Mouse (Mus musculus) limb, embryonic 11.5 days (tissue): ENCODE results near the gene Cntn1. TPM values are rescaled to one million over a fixed set of nuclear protein-coding genes. Genes with fewer than 3 reads are reported as not detected.

Experiments used
- ATAC-seq: fragments of 200-750 bp; cut with Nextera tagmentation; 2 replicates; pipeline ENCODE4 v1.8.0; 2017; ENCODE audit warnings: low read depth; ENCODE audit not compliant: insufficient number of reproducible peaks, low FRiP score, low TSS enrichment
- DNase-seq: peaks from one replicate; pipeline ENCODE4 v3.0.0-alpha.2; 2015; ENCODE audit warnings: low spot score
- H3K27ac ChIP-seq: fragments of 300-500 bp; sonication (generic); replicated peaks from 2 replicates; pipeline ENCODE4 v1.5.1; 2014; ENCODE audit warnings: low read depth, mild to moderate bottlenecking, low read length
- H3K27me3 ChIP-seq: fragments of 300-500 bp; sonication (generic); 2 replicates; pipeline ENCODE4 v1.6.1; 2014; ENCODE audit warnings: mild to moderate bottlenecking, low read length, mixed read lengths; ENCODE audit not compliant: control insufficient read depth, insufficient read depth
- H3K36me3 ChIP-seq: fragments of 300-500 bp; sonication (generic); 2 replicates; pipeline ENCODE4 v1.6.1; 2014; ENCODE audit warnings: mild to moderate bottlenecking, low read length, moderate library complexity, mixed read lengths; ENCODE audit not compliant: control insufficient read depth, insufficient read depth
- H3K4me1 ChIP-seq: fragments of 300-500 bp; sonication (generic); 2 replicates; pipeline ENCODE4 v1.6.1; 2014; ENCODE audit warnings: low read length, mixed read lengths; ENCODE audit not compliant: control insufficient read depth, insufficient read depth
- H3K4me2 ChIP-seq: fragments of 300-500 bp; sonication (generic); 2 replicates; pipeline ENCODE4 v1.6.1; 2014; ENCODE audit warnings: low read depth, mild to moderate bottlenecking, moderate library complexity; ENCODE audit not compliant: severe bottlenecking
- H3K4me3 ChIP-seq: fragments of 300-500 bp; sonication (generic); 2 replicates; pipeline ENCODE4 v1.5.1; 2014; ENCODE audit warnings: low read depth, low read length
- H3K9ac ChIP-seq: fragments of 300-500 bp; sonication (generic); 2 replicates; pipeline ENCODE4 v1.6.1; 2014; ENCODE audit warnings: mild to moderate bottlenecking, low read length
- H3K9me3 ChIP-seq: fragments of 300-500 bp; sonication (generic); 2 replicates; pipeline ENCODE4 v1.6.1; 2016; ENCODE audit warnings: low read length; ENCODE audit not compliant: control insufficient read depth
- WGBS: fragments of 180-500 bp; shearing (Covaris S2); extraction: QIAGEN DNeasy Blood & Tissue Kit; methylation state at CpG from one replicate; pipeline ENCODE4 v1.1.7; 2014; 5-methylcytosine and 5-hydroxymethylcytosine counted together
- polyA plus RNA-seq: library from polyadenylated mRNA; unstranded; fragments of >200 nt; fragmentation: Nextera tagmentation; extraction: Ambion mirVana; gene quantifications from 2 replicates; pipeline ENCODE4 v1.2.1, GENCODE M21; 2014

Cntn1 gene
- polyA plus RNA-seq, 1 experiment from 2014 or later: 0.64 TPM

DNA sequence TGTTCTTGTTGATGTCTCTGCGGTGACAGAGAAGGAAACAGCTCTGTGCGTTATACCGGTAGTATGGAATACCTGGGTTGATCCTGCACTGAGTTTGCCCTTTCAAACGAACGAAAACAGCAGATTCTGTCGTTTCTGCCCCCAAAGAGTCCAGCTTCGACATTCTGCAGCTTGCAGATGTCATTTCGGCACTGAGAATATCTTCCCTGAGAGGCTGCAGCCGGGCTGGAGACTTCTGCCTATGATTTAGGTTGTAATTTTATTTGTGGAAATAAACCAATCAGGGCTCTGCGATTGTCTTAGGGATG, 109.8 kb downstream of the Cntn1 start:
- H3K4me2 ChIP-seq: no peak overlapping the region
- no peak overlapping the region for H3K27ac ChIP-seq
- H3K4me1 ChIP-seq: no peaks in the 10 kb centered on the region
- H3K27me3 ChIP-seq: no peaks in the 10 kb centered on the region
- H3K4me3 ChIP-seq: no peak overlapping the region
- no peak overlapping the region for H3K9ac ChIP-seq
- no peaks in the 10 kb centered on the region for H3K9me3 ChIP-seq
- ATAC-seq (no peak), DNase-seq (no peak)
- H3K36me3 ChIP-seq: no peaks in the 10 kb centered on the region
- 71% methylated on average over 10 of the region's 10 CpGs for WGBS

DNA sequence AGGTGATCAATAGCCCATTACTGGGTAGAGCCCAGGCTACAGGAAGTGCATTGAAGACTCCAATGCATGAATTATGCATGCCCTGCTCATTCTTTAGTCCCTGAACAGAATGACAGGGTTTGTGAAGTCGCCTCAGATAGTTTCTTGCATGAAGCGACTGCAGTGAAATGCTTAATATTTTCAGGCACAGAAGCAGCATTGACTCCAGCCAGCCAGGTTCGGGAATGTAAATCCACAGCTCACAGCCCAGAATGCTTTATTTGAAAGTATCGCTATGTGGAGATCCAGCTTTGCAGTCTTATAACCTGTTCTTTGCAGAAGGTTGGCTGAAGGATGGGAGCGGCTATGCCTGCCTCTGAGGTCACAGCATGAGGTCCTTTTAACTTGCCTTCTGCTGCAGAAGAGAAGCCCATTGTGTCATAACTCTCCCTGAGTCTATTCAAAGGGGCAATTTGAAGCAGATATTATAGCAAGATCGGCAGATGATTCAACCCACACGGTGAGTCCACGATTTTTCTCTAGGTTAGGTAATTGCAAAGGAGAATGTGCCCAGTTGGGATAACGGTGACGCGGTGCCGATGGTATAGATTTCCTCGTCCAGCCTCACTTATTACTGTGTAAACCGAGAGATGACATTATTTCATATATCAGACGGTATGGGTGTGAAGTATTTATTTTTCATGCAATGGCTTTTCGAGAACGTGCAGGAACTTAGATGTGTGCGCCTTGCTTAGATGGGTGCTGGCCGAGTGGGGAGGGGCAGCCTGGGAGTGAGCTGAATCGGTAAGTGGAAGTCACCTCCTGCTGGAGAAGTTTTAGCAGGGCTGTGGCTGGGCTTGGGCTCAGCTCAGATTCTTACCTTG, 110.4 kb downstream of the Cntn1 start:
- H3K27me3 ChIP-seq: no peaks in the 10 kb centered on the region
- H3K4me2 ChIP-seq: 0 out of 2 replicates have a peak overlapping the region, but pooled peaks have one; percentile 4
- no peak overlapping the region for H3K4me3 ChIP-seq
- no peak overlapping the region for H3K27ac ChIP-seq
- H3K9ac ChIP-seq: no peak overlapping the region
- H3K4me1 ChIP-seq: no peaks in the 10 kb centered on the region
- ATAC-seq: 0 out of 2 replicates have a peak, but pooled peaks have one; percentile 31
- no peak for DNase-seq
- 49% methylated on average over 20 of the region's 20 CpGs for WGBS
- H3K36me3 ChIP-seq: no peaks in the 10 kb centered on the region
- no peaks in the 10 kb centered on the region for H3K9me3 ChIP-seq

DNA sequence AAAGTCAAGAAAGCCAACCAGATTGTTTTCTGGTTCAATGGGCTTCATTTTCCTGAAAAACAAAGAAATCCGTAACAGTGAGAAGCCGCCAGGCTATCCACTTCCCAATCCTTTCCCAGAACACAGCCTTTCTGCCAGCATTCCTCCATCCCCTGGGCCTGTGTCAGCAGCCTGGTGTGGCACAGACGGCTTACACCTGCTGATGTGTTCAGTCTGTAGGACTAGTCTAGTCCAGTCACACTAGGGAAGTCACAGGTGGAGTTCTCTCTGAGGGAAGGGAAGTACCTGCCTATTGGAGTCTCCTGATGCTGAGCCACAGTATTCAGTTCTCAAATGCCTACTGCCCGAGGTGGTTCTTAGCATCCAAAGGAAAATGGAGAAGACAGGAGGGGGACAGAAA, 111.9 kb downstream of the Cntn1 start:
- DNase-seq (no peak), ATAC-seq (no peak)
- 80% methylated on average over 4 of the region's 4 CpGs for WGBS
- Histone ChIP-seq H3K4me3 (no peak overlapping the region), H3K27ac (no peak overlapping the region), H3K36me3 (no peaks in the 10 kb centered on the region), H3K9me3 (no peaks in the 10 kb centered on the region), H3K4me2 (no peak overlapping the region), H3K4me1 (no peaks in the 10 kb centered on the region), H3K27me3 (no peaks in the 10 kb centered on the region), H3K9ac (no peak overlapping the region)

DNA sequence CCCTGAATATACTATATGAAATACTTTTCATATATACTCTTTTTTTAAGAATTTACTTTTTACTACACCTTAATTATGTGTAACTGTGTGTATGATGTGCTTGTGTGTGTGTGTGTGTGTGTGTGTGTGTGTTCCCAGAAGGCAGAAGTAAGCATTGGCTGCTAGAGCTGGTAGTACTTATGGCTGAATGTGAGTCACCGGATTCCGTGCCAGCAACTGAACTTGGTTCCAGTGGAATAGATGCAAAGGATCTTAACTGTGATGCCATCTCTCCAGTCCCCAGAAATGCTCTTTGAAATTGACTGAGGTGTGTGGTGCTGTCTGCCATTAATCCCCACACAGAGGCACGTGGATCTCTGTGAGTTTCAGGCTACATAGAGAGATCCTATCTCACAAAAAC, 113.2 kb downstream of the Cntn1 start:
- ATAC-seq (no peak), DNase-seq (no peak)
- no peaks in the 10 kb centered on the region for H3K4me1 ChIP-seq
- no peak overlapping the region for H3K4me3 ChIP-seq
- no peak overlapping the region for H3K9ac ChIP-seq
- H3K27ac ChIP-seq: no peak overlapping the region
- H3K9me3 ChIP-seq: no peaks in the 10 kb centered on the region
- H3K27me3 ChIP-seq: no peaks in the 10 kb centered on the region
- no peak overlapping the region for H3K4me2 ChIP-seq
- 82% methylated on average over 3 of the region's 3 CpGs for WGBS
- no peaks in the 10 kb centered on the region for H3K36me3 ChIP-seq

DNA sequence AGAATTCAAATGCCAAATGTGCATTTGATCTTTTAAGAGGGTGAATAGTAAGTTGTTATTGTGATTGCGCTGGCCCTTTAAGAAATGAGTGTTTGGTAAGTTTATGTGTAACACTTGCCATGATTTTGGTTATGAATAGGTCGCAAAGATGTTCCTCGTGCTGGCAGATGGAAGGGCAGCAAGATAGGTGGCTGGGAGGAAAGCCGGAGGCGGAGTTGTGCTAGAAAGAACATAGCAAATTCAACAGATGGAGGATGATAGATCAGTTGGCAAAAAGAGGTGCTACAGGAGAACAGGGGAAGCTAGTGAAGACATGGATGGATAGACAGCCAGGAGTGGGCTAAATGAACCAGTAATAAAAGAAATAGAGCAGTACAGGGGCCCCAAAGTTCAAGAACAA, 115.3 kb downstream of the Cntn1 start:
- 87% methylated on average over 5 of the region's 5 CpGs for WGBS
- Histone ChIP-seq H3K36me3 (no peaks in the 10 kb centered on the region), H3K4me3 (no peak overlapping the region)

GRCm38 (mm10) chr15:92175739-92176138, 124.8 kb downstream of the Cntn1 start:
- no peak overlapping the region for H3K9ac ChIP-seq
- WGBS: 72% methylated on average over 2 of the region's 2 CpGs
- no peaks in the 10 kb centered on the region for H3K36me3 ChIP-seq
- H3K27me3 ChIP-seq: no peaks in the 10 kb centered on the region
- no peak overlapping the region for H3K4me3 ChIP-seq
- H3K27ac ChIP-seq: no peak overlapping the region
- no peaks in the 10 kb centered on the region for H3K9me3 ChIP-seq
- no peak for DNase-seq
- H3K4me1 ChIP-seq: no peaks in the 10 kb centered on the region
- H3K4me2 ChIP-seq: no peak overlapping the region
- no peak for ATAC-seq

More for the DNA sequence above, 115.3 kb downstream of the Cntn1 start:
- Histone ChIP-seq H3K4me1 (no peaks in the 10 kb centered on the region), H3K9ac (no peak overlapping the region), H3K4me2 (no peak overlapping the region), H3K27me3 (no peaks in the 10 kb centered on the region), H3K9me3 (no peaks in the 10 kb centered on the region), H3K27ac (no peak overlapping the region)
- no peak for ATAC-seq
- no peak for DNase-seq

- no peaks in the 10 kb centered on the region for H3K9me3 ChIP-seq
- H3K4me2 ChIP-seq: no peak overlapping the region
- DNase-seq (no peak), ATAC-seq (no peak)
- no peak overlapping the region for H3K4me3 ChIP-seq
- H3K9ac ChIP-seq: no peak overlapping the region
- no peaks in the 10 kb centered on the region for H3K27me3 ChIP-seq
- no peaks in the 10 kb centered on the region for H3K36me3 ChIP-seq
- no peaks in the 10 kb centered on the region for H3K4me1 ChIP-seq
- H3K27ac ChIP-seq: no peak overlapping the region
- WGBS: 85% methylated on average over 9 of the region's 9 CpGs
Measured at GRCm38 (mm10) chr15:92177413-92177812, 126.4 kb downstream of the Cntn1 start.

- no peaks in the 10 kb centered on the region for H3K27me3 ChIP-seq
- H3K9ac ChIP-seq: no peak overlapping the region
- H3K4me2 ChIP-seq: no peak overlapping the region
- no peaks in the 10 kb centered on the region for H3K4me1 ChIP-seq
- no peak overlapping the region for H3K4me3 ChIP-seq
- H3K9me3 ChIP-seq: no peaks in the 10 kb centered on the region
- H3K27ac ChIP-seq: no peak overlapping the region
- DNase-seq: no peak
- ATAC-seq: no peak
- no peaks in the 10 kb centered on the region for H3K36me3 ChIP-seq
- WGBS: 94% methylated on average over 2 of the region's 2 CpGs
Measured at GRCm38 (mm10) chr15:92185484-92185883, 134.5 kb downstream of the Cntn1 start.

DNA sequence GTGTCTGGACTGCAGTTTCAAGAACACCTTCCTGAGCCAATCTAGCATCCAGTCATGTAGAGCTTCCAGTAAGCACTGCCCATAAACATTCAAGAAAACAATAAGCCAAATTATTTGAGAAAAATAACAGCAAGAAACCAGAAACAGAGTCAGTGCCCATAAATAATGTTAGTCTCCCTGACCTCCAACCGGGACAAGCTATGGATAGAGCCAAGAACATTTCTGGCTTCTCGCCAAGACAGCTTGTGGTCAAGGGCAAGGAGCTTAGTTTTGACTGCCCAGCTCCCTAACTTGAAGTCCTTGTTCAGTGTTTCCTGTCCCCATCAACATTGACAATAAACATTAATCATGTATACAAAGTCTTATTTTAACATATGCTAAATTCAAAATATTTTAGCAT, 139.0 kb downstream of the Cntn1 start:
- Histone ChIP-seq H3K9me3 (no peaks in the 10 kb centered on the region), H3K27me3 (no peaks in the 10 kb centered on the region), H3K36me3 (no peaks in the 10 kb centered on the region), H3K27ac (no peak overlapping the region), H3K4me1 (no peaks in the 10 kb centered on the region; the same call in 1 of the 2 replicates), H3K4me3 (no peak overlapping the region), H3K4me2 (no peak overlapping the region), H3K9ac (no peak overlapping the region)
- ATAC-seq: no peak
- no peak for DNase-seq
- WGBS: 62% methylated on average over 2 of the region's 2 CpGs
